Mouse (Mus musculus) heart, postnatal 14 days (tissue): ENCODE measurements around the gene Anxa1. TPM values are rescaled to one million over a fixed set of nuclear protein-coding genes. Genes with fewer than 3 reads are reported as not detected.

Experiments used
- DNase-seq, 2 experiments: peaks; one replicate each; pipeline ENCODE4 v3.0.0; 2021 to 2022
- intact Hi-C: fragments of 180-260 bp; cut with DNase I; formaldehyde crosslinking; loops from one replicate; pipeline ENCODE4 v1.15.1; 2025
- long read RNA-seq, 2 experiments: library from polyadenylated mRNA; stranded (forward); transcript quantifications; one replicate each; pipeline ENCODE4 v2.0.0; 2021
- total RNA-seq, 2 experiments: library from RNA; stranded (reverse); gene quantifications; 2 replicates each; pipeline ENCODE4 v1.2.3; 2021

Gene Anxa1
- total RNA-seq = 10 to 100 TPM; 27.7 to 30.0 TPM
- long read RNA-seq, experiment 1, transcript Anxa1-201 (13 exons, 1,674 nt) = major isoform, 88 of 89 reads
- long read RNA-seq, experiment 1, partial matches to known transcripts = 0 of 89 reads
- long read RNA-seq, experiment 1, other reads (novel, unspliced or antisense) = 0 of 89 reads
- long read RNA-seq, experiment 2, transcript Anxa1-201 (13 exons, 1,674 nt) = major isoform, 61 of 63 reads
- long read RNA-seq, experiment 2, partial matches to known transcripts = 0 of 63 reads
- long read RNA-seq, experiment 2, other reads (novel, unspliced or antisense) = 2 of 63 reads

DNA sequence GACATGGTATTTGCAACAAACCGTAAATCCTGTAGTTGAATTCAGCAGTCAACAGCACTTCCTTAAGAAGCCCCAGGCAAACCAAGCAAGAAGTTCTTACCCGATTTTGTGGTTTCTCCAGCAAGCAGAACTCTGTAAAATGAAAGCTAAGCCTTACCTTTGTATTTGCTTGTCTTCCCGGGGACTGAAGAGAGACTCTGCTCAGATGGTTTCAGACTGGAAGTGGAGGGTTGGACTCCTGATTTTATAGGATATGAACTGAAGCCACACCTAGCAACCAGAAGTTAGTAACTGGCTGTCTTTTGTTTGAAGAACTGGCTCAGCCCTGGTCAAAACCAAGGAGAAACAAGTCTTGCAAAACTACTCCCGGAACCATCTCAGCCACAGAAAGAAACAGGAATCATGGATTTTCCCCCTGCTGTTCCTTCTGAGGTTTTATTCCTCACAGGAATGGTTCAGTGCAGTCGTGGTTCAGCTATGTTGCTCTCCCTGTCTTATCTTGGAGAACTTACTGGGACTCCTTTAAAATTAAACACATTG, at the start of gene Anxa1:
Gene Anxa1, minus strand, starts transcription at position 490 of the 540 bp plus-strand sequence.
- peak; percentile 21 to 26 for DNase-seq
- intact Hi-C loops = no loop called here

DNA sequence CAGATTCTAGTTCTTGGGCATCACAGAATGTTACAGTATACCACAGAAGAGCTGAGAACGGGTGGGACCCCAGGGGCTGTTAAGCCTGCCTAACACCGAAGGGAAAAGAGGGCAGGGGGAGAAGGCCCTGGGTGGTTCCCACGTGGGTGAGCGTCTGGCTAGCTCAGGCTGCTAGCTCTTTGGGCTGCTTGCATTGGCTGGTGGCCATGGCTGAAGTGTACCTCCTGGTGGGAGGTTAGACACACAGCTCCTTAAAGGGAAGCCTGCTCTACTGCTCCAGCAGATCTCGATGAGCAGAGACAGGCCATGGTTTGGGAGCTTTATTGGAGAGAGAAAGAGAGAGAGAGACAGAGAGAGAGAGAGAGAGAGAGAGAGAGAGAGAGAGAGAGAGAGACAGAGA, 46.3 kb upstream of the Anxa1 start:
- intact Hi-C loops = no loop called here
- peak; percentile 10 to 34 for DNase-seq

DNA sequence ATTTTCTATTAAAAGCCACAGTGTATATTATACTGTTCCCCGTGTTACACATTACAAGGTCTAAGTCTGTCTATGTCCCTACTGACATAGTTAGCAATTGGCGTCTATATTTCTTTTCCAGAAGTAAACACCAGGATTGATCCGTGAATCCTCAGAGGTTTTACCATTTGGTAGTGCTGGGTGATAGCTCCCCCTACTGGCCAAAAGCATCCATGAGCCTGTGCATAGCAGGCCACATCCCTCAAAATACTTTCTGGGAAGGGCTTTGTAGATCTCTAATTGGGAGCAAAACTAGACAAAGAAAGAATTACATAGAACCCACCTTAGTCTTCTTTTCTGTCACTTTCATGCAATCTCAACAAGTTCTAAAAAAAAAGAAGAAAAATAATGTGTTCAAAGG, 43.8 kb upstream of the Anxa1 start:
- peak; percentile 59 to 73 for DNase-seq
- intact Hi-C loops = loop anchor here (1.0 kb wide), 1 partner anchor 73 kb away; no protein-coding TSS in a partner anchor

DNA sequence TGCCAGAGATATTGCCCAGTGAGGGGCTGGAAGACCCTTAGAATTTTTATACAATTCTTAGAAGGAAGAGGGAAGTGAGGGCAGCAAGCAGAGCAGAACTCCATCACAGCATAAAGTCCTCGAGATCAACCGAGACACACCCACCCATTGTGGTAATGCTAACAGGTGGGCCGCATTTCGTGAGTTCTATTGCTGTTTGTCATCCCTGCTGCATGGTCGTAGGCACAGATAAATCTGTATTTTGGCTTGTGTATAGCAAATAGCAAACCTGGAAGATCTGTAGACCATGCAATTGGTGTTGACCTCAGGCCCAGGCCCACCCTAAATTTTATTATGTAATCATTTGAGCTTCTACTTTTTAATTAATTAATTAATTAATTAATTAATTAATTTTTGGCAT, 43.2 kb upstream of the Anxa1 start:
- DNase-seq = no peak
- intact Hi-C loops = loop anchor here (1.0 kb wide), 1 partner anchor 73 kb away; no protein-coding TSS in a partner anchor

DNA sequence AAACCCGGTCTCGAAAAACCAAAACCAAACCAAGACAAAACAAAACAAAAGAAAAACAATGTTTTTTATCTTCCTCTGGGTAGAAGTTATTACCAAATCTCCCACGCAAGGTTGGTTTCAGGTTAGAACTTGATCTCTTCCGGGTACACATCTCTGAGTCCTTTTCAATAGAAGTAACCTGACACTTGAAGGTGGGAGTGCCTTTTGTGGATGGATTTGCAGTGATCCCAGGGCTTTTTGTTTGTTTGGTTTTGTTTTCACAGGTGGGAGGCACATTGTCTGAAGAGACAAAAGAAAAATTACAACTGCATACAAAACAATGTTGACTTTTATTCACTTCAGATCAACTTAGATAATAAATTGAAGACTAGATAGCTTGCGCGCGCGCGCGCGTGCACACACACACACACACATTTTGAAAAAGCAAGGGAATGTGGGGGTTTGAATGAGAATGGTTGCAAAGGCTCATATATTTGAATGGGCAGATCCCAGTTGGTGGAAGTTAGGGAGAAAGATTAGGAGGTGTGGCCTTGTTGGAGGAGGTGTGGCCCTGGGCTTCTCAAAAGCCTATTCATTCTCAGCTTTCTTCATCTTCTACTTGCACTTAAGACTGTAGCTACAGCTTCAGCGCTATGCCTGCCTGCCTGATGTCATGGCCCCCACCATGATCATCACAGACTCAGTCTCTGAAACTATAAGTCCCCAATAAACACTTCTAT, 35.9 kb upstream of the Anxa1 start:
- intact Hi-C loops = no loop called here
- no peak for DNase-seq

DNA sequence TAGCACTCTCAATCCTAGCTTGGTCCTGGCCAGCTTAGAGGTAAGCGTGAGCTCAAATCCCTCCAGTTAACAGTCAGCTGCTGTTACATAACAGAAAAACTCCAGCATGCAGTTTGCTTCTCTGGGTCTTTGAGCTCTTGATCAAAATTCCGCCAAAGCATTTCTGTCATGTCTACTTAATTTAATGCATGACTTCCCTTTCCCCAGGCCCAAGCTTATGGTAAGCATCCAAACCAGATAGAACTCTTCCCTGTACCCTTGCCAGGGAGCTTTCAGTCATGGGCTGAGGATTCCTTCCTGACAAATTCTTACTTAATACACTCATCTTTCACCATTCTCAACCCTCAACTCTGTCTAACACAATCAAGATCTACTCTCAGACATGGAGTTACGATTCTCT, 20.5 kb upstream of the Anxa1 start:
- intact Hi-C loops = no loop called here
- DNase-seq = no peak

DNA sequence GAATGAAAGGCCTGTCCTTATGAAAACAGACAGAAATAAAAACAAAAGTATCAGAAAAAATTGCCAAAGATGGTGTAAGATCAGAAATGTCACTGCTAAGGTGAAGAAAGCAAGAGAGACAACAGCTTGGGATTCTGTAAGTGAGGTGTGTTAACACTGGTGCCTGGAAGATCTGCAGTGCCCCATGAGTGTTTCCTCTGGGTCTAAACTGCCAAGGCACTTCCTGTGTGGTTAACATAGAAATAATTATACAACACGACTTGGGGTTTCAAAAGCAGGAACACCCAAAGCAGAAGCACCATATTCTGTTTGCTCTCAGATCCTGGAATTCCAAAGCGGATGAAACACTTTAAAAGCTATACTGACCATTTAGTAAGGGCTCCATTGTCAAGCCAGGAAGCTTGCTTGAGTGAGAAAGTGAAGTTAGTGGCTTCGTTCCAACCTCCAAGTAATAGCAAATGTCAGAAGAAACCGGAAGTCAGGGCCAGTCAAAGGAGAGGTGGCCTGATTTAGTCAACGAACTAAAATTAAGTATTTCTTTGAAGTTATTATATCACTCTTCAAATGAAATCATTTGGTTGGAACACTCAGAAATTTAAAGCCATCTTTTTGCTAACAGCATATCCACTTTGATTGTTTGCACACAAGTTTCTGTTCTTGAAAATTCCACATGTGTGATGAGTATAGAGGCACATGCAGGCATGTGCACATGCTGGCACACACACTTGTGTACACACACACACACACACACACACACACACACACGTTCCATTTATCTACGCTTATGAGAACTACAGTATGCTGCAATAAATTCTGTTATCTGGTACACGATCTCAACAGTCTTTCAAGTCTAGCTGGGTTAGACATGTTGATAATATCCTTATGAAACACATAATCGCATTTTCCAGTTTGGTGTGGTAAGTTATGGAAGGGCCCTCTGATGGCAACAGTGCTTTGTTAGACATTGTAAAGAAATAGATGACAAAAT, 19.1 kb upstream of the Anxa1 start:
- no peak for DNase-seq
- intact Hi-C loops = no loop called here

DNA sequence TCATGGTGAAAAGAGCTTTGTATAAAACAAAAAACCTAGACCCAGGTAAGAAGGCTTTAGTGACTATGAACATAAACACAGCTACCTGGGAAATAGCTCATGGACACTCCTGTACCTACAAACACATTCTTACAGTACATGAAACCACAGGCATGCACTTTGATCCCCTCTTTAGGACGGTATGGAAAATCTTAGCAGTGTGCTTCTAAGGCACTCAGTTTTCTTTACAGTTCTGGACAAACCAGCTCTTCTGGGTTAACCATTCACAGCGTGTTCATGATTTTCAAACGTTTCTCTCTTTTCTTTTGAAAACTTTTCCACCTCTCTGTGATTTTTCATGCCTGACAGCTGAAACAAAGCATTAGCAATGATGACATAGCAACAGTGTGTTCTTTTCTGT, 15.7 kb upstream of the Anxa1 start:
- intact Hi-C loops = no loop called here
- DNase-seq = no peak

DNA sequence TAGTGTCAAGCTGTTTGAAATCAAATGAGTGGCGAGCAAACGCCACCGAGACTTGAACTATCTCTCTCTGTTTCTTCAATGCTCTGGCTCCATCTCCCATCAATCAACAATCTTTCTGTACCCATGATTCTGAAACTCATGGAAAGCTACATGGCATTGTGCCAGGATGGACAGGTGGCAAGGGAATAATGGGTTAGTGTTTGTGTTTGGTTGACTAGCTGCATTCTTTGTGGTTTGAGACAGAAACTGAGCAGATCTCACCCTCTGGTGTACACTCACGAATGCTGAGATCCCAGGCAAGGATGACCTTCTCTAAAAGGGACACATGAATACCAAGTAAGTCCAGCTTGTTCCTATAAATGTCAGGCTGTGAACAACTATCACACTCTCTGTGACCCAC, 14.3 kb upstream of the Anxa1 start:
- no peak for DNase-seq
- intact Hi-C loops = no loop called here

DNA sequence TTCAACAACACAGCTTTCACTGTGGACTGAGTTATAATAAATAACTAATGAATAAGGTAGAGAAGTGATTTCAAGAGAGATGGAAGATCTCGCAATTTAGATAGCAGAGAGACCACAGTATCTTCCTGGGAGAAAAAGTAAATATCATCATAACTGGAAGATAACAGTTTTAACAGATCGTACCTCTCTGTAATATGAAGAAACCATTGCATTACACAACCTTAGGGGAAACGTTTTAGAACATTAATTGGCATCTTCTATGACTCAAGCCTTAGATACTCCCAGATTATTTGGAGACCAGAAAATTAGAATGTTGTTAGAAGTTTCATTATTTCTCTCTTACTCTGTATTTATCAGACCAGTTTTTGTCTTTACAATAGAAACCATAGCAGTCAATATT, 13.0 kb upstream of the Anxa1 start:
- DNase-seq = no peak
- intact Hi-C loops = no loop called here

DNA sequence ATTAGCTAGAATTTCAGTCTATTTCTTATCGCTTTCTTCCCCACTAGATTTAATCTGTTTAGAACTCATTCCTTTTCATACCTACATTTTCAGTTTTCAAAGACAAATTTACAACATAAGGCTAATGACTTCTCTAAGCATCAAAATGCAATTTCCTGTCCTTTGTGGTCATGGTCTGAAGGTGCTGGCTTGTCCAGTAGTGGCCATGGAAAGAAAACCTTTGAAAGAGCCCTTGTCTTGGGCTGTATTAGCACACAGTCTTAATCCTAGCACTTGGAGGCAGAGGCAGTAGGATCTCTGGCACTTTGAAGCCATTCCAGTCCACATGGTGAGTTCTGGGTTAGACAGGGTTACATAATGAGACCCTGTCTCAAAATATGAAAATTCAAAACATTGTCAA, 12.5 kb upstream of the Anxa1 start:
- intact Hi-C loops = no loop called here
- no peak for DNase-seq

DNA sequence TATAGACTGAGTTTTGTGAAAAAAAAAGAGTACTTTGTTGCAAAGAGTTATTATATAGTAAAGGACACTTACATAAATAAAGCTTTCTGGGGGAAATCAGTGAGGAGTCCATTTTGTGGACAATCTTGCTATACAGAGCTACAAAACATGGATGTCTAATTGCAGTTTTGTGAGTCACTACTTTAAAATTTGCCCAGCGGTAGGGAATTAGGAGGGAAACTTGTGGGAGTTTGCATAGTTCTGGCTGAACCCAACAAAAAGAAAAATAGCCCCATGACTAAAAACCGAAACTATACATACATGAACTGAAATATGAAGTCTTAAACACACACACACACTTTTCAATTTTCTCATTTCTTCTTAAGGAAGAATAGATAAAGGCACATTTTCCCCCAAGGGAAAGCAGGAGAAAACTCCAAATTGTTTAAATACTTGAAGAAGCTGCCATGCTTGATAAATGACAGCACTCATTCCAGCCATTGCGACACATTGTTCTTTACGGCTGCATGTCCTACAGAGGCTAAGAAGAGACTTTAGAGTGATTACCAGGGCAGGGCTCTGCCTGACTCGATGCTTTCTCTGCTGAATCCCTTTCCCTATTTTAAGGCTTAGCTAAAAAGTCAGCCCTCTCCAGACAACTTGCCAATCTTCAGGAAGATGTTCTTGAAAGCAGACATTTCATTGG, 11.9 kb upstream of the Anxa1 start:
- DNase-seq = no peak
- intact Hi-C loops = no loop called here

DNA sequence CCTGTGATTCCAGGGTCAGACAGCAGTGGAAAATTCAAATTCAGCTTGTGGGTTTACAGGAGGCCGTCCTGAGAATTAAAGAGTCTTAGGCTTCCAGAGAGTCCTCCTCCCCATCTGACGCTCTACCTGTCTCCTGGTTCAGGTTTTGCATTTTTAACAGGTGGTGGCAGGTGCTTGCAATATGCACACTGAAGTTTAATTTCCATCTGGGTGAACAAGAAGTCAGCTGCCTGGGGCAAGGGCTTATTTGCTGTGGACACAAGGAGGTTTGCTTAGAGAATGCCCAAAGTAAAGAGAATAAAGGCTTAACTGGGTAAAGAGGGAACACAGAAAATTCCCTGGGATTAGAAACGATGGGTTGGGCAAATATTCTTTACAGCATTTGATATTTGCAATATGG, 11.2 kb upstream of the Anxa1 start:
- intact Hi-C loops = no loop called here
- DNase-seq = no peak

DNA sequence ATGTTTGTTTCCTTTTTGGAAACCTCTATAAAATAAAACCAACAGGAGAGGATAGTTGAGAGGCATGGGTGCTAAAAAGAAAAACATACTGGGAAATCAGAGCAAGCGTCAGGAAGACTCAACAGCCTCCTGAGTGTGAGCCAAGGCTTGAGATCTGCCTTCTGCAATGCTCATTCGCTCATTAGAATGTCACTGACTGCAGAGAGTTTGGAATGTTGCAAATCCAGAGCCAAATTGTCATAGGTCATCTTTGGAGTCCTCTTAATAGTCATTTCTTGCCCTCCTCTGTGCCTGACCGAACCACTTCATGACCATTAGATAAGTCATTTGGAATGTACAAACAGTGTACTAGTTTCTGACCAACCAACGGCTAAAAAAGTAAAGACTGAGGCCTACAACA, 8.4 kb upstream of the Anxa1 start:
- DNase-seq = no peak
- intact Hi-C loops = no loop called here

DNA sequence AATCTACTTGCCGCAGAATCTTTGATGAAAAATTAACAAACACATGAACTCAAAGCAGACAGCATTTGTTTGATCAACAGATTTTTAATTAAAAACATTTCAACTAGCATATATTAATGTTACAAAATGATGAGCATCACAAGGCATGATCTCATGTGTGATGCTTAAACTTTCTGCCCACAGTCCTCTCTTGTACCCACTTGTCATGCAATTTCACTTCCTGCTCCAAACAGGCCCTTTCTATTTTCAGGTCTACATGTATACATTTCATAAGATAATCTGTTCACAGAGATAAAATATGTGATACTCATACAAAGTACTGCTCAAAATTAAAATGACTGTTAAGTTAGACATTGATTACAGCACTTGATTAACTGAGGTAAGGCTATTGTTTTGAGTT, 6.3 kb upstream of the Anxa1 start:
- intact Hi-C loops = no loop called here
- DNase-seq = no peak

DNA sequence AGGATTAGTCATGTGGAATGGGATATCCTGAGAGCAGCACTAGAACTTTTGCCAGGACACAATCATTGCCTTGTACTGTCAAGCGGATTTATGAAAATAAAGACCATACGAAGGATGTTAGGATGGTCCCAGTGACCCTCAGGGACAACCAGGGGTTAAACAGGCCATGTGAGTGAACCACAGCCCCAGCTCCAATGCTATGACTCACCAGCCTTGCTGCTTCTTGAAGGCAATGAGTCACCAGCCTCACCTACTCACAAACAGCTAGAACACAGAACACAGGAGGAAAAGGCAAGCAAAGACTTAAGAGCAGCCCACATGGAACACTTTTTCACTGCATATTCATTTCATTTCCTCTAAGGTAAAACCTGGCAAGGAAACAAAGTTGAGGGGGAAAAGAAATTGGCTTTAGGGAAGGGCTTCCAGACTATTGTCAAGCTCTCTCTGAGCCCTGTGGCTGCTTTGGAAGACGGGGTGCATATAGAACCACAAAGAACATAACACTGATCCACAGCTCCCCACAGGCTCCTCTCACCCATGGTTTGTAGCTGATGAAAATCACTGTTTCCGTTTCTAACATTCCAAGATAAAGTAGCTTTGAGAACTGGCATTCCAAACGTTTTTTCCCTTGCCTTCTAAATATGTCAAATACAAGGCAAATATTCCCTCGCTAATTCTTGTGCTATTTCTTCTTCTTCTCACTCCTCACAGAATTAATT, 3.0 kb upstream of the Anxa1 start:
- intact Hi-C loops = no loop called here
- no peak for DNase-seq

DNA sequence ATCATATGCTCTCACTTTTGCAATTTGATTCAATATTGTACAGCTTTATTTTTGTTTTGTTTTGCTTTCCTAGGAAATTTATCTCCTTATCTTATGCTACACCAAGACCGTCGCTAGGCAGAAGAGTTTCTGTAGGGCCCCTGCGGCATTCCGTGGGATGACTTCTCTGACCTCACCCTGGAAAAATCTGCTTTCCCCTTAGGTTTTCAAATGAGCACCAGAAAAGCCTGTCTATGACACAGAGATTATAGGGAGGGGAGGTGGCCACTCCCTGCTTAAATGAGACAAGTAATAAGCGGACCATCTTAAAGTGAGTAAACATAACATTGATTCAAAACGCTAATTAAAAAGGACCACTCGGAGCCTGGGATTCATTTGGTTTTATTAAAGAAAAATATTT, 1.0 kb downstream of the Anxa1 start:
- intact Hi-C loops = no loop called here
- DNase-seq = no peak

DNA sequence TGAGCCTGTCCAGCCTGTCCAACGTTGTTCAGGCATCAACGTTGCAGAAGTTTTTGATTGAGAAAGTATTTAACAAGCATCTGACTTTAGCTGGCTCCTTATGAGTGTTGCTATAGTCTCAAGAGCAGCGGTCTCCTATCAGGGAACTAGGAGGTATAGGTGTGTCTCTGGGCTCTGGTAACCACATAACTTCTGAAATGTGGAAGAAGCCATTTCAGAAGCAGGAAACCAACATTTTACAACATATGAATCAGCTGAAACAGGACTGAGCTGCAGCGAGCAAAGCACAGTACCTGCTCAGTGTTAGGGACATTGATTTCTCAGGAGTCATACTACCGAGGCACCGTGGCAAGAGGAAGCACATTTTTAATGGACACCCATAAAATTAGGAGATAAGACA, 1.5 kb downstream of the Anxa1 start:
- DNase-seq = no peak
- intact Hi-C loops = no loop called here

DNA sequence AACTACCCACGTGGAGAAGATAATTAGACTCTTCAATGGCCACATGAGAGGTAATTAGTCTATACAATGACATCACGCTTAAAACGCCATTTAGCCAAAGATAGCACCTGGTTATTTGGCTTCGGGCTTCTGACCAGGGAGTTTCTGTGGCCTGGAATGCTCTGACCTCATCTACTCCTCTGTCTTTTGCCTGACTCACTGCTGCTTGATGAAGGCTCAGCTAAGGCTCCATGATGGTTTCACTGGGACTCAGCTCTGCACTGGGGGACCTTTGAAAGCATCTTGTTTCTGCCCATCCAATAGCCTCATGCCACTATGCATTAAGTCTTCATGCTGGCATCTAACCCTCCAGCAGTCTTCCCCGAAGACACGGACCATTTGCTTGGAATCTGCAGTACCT, 2.5 kb downstream of the Anxa1 start:
- intact Hi-C loops = no loop called here
- DNase-seq = no peak

DNA sequence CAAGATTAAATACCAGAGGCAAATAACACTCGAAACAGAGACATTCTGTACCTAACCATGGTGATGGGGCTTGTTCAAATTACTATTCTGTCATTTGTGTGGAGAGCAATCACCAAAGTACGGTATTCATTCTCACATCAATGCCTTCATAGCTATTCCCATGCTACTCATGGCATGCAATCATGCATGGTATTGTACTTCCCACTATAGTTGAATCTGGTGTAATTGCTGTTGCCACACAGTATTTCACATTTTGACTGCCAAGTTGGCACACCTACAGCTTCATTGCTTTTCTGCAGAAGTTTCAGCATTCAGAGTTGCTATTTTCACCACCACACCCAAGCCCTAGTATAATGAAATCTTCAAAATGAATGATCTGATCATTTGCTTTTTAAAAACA, 4.4 kb downstream of the Anxa1 start:
- intact Hi-C loops = no loop called here
- DNase-seq = no peak
